Mouse (Mus musculus) ES-E14 (cell line): ENCODE measurements around the gene Alpl. TPM values are rescaled to one million over a fixed set of nuclear protein-coding genes. Genes with fewer than 3 reads are reported as not detected.

Experiments used
- DNase-seq: peaks from one replicate; pipeline ENCODE4 v3.0.0-alpha.2; 2013; ENCODE audit warnings: low read depth, low spot score
- H3K27ac ChIP-seq: 2 replicates; pipeline ENCODE4 v1.5.1; 2012; ENCODE audit warnings: low read depth, mild to moderate bottlenecking, low read length, moderate library complexity, mixed read lengths; ENCODE audit not compliant: poor library complexity, insufficient read depth, severe bottlenecking
- H3K36me3 ChIP-seq: 2 replicates; pipeline ENCODE4 v1.6.1; 2012; ENCODE audit warnings: mild to moderate bottlenecking, low read length, moderate library complexity, mixed read lengths; ENCODE audit not compliant: control insufficient read depth, poor library complexity, insufficient read depth, severe bottlenecking
- H3K4me1 ChIP-seq, 2 experiments: fragments of 150-350 bp in 1 of 2; sonication (generic) in 1 of 2; 2 replicates each; pipeline ENCODE4 v1.6.1; 2012; ENCODE audit warnings: low read length in 2 of 2, mild to moderate bottlenecking in 1 of 2, mixed read lengths in 1 of 2; ENCODE audit not compliant: control insufficient read depth in 2 of 2, insufficient read depth in 2 of 2, poor library complexity in 1 of 2
- H3K4me3 ChIP-seq, 2 experiments: fragments of 150-350 bp in 1 of 2; sonication (generic) in 1 of 2; 2 replicates each; pipeline ENCODE4 v1.5.1; 2012; ENCODE audit warnings: low read length in 2 of 2, low read depth in 1 of 2, mild to moderate bottlenecking in 1 of 2, mixed read lengths in 1 of 2; ENCODE audit not compliant: insufficient read depth in 1 of 2, poor library complexity in 1 of 2, severe bottlenecking in 1 of 2
- H3K9ac ChIP-seq: 2 replicates; pipeline ENCODE4 v1.6.1; 2012; ENCODE audit warnings: low read depth, mild to moderate bottlenecking, low read length, mixed read lengths; ENCODE audit not compliant: poor library complexity, insufficient read depth, severe bottlenecking
- H3K9me3 ChIP-seq: fragments of 150-350 bp; sonication (generic); 2 replicates; pipeline ENCODE4 v1.6.1; 2012; ENCODE audit warnings: low read depth, mild to moderate bottlenecking, low read length; ENCODE audit not compliant: control insufficient read depth, insufficient read depth
- CHD2 ChIP-seq: IDR thresholded peaks from 2 replicates; pipeline ENCODE4 v1.6.1; 2014; ENCODE audit warnings: mild to moderate bottlenecking, low read depth, low read length, inconsistent platforms
- HCFC1 ChIP-seq: IDR thresholded peaks from 2 replicates; pipeline ENCODE4 v1.6.1; 2012; ENCODE audit warnings: low read length, inconsistent platforms, borderline replicate concordance; ENCODE audit not compliant: insufficient read depth
- MAFK ChIP-seq: IDR thresholded peaks from 2 replicates; pipeline ENCODE4 v1.6.1; 2014; ENCODE audit warnings: mild to moderate bottlenecking, low read depth, low read length, inconsistent platforms; ENCODE audit not compliant: insufficient read depth
- ZC3H11A ChIP-seq: IDR thresholded peaks from 2 replicates; pipeline ENCODE4 v1.6.1; 2012; ENCODE audit warnings: low read depth, mild to moderate bottlenecking, inconsistent platforms, low read length, borderline replicate concordance
- ZNF384 ChIP-seq: IDR thresholded peaks from 2 replicates; pipeline ENCODE4 v1.6.1; 2012; ENCODE audit warnings: low read depth, low read length, inconsistent platforms
- in situ Hi-C, 2 experiments: fragments of 600-800 bp; cut with MboI; formaldehyde crosslinking; loops; one replicate each; pipeline ENCODE4 v1.15.1; 2025; ENCODE audit warnings: low sequenced_read_pairs in 2 of 2, inconsistent platforms in 1 of 2; ENCODE audit not compliant: unreplicated experiment in 2 of 2
- total RNA-seq: library from RNA; depleted of rRNA; stranded (reverse); fragments of 300-350 nt; gene quantifications from 2 replicates; pipeline ENCODE4 v1.2.3, GENCODE M21; 2012

Alpl gene
- total RNA-seq, 1 experiment: 234 TPM

DNA sequence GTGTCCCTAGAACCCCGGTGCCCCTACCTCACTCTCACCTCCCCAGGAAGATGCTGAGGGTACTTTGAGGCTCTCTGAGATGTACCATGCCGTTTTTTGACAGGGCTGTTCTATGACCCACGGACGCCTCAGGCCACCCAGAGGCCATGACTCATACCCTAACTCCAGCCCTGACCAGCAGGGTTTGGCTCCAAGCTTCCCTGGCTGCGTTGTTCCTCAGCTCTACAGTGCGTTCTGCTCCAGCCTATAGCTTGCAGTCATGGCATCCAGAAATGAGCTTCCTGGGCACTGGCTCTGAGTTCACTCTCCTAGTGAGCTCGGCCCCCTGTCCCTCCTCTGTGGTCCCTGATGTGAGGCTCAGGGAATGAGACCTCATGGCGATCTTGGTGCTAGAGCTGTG lies 65.4 kb downstream of the Alpl start:
- no peak overlapping the region for H3K4me3 ChIP-seq
- H3K36me3 ChIP-seq: peaks cover 4% of the 10 kb centered on the region; the same call in 1 of the 2 replicates
- H3K27ac ChIP-seq: no peak overlapping the region
- peaks cover 0 to 34% of the 10 kb centered on the region in 2 experiments; a peak in 2 of 4 replicates for H3K4me1 ChIP-seq
- no peak overlapping the region for H3K9ac ChIP-seq
- no peak for DNase-seq
- in situ Hi-C loops: loop anchor here in 1 of 2 experiments (10.0 kb wide), 2 partner anchors 104 to 214 kb away; no protein-coding TSS in a partner anchor
- no peaks in the 10 kb centered on the region for H3K9me3 ChIP-seq
- TF ChIP-seq HCFC1: no peak
- no peak for TF ChIP-seq ZNF384

DNA sequence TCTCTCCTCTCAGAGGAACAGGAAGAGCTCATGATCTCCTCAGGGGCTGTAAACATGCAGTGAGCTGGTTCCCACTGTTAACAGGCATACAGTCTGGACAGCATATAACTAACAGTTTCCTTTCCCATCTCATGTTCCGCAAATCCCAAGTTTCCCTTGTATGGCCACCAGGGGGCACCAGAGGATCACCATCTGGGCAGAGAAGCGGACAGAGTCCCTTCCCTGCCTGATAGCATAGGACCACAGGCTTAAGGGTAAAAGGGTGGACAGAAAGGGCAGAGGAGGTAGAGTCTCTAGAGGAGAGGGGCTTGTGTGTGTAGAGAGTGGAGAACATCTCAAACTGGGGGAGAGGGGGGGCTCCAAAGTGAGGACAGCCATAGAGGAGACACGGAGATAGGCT lies 66.0 kb downstream of the Alpl start:
- H3K4me3 ChIP-seq: no peak overlapping the region
- no peak for TF ChIP-seq CHD2
- TF ChIP-seq HCFC1: no peak
- TF ChIP-seq ZC3H11A: peak; percentile 98
- no peak for TF ChIP-seq MAFK
- peak; percentile 84 for DNase-seq
- no peak overlapping the region for H3K9ac ChIP-seq
- peaks cover 0 to 35% of the 10 kb centered on the region in 2 experiments; a peak in 2 of 4 replicates for H3K4me1 ChIP-seq
- H3K27ac ChIP-seq: no peak overlapping the region
- in situ Hi-C loops: loop anchor here in 1 of 2 experiments (10.0 kb wide), 2 partner anchors 105 to 215 kb away; no protein-coding TSS in a partner anchor
- H3K36me3 ChIP-seq: peaks cover 7% of the 10 kb centered on the region; the same call in 1 of the 2 replicates
- no peaks in the 10 kb centered on the region for H3K9me3 ChIP-seq

DNA sequence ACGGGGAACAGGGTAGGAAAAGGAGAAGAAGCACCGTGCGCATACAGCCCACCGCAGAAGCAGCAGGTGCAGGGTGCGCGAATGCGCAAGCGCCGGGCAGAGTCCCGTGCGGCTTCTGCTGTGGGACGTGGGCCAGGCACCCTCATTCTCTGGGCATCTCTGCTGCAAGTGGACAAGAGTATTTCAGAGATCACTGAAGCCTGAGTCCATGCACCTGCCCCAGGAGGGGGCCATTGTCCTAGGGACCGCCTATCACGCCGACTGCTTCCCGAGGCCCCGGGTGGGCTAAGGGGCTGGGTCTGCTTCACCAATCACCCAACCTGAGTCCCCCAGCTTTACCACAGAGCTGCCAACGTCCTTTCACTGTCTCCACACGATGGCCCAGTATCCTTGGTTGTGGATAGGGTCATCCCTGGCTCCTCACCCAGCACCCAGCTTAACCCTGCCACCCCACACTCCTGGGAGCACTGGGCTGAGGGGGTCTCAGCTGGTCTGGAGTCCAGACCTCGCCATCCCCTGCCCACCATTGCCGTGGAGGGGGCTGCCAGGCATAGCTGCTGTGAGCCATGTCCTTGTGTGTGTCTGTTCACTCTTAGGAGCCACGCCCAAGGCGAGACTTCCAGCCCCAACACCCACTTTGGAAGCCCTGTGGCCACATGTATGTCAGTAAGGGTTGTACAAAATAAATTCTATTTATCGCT lies 66.9 kb downstream of the Alpl start:
- no peak overlapping the region for H3K27ac ChIP-seq
- H3K9me3 ChIP-seq: no peaks in the 10 kb centered on the region
- peak overlapping the region; percentile 48 to 62 for H3K4me3 ChIP-seq
- TF ChIP-seq CHD2: no peak
- no peak for TF ChIP-seq HCFC1
- no peak for TF ChIP-seq MAFK
- no peak for TF ChIP-seq ZC3H11A
- TF ChIP-seq ZNF384: no peak
- no peak for DNase-seq
- peaks cover 10% of the 10 kb centered on the region; the same call in 1 of the 2 replicates for H3K36me3 ChIP-seq
- in situ Hi-C loops: no loop called here
- peak overlapping the region; percentile 8 for H3K9ac ChIP-seq
- peaks cover 0 to 39% of the 10 kb centered on the region in 2 experiments; a peak in 2 of 4 replicates for H3K4me1 ChIP-seq

DNA sequence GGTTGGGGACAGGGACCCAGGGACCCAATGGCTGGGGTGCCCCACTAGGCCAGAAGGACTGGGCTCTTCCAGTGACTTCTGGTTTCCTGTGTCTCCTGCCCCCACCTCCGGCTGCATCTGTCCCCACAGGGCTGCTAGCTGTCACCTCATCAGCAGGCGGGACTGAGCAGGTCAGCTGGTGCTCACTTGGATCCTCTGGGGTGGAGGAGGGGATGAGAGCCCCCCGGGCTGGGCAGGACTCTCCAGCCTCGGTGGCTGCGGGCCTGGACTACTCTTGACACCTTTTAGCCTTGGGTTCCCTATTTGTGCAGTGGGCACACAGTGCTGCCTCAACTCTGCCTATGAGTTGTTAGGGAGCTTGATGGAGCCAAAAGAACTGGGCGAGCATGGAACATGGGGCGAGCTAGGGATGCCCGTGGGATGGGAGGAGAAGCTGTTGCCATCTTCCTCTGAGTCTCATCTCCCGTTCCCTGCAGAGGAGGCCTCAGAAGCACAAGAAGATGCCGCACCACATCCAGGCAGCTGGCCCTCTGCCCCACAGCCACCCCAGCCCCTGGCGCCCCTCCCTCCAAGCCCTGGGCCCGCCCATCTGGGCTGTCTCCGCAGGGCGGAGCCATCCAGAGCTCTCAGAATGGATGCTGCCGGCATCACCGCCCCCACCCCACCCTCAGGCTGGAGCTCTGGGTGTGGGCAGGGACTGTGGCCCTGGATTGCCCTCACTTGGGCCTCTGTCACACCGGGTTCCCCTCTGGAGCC lies 67.6 kb downstream of the Alpl start:
- Histone ChIP-seq H3K4me3 (peak overlapping the region; percentile 48 to 62), H3K9ac (peak overlapping the region; percentile 8), H3K9me3 (no peaks in the 10 kb centered on the region), H3K27ac (no peak overlapping the region), H3K4me1 (peaks cover 0 to 45% of the 10 kb centered on the region in 2 experiments; a peak in 2 of 4 replicates), H3K36me3 (peaks cover 10% of the 10 kb centered on the region; the same call in 1 of the 2 replicates)
- no peak for DNase-seq
- in situ Hi-C loops: no loop called here
- TF ChIP-seq HCFC1 (no peak), ZNF384 (no peak), ZC3H11A (no peak), CHD2 (no peak), MAFK (no peak)
